Mouse (Mus musculus) macrophage (primary cell): ENCODE measurements around the gene Slc30a3. TPM values are rescaled to one million over a fixed set of nuclear protein-coding genes. Genes with fewer than 3 reads are reported as not detected.
"Not testable (repeated sequence)": the region's sequence is repeated elsewhere in the genome, so short reads cannot be mapped to it uniquely, and the experiment has no call there.

Source experiments
- H3K27ac ChIP-seq: fragments of 350-480 bp; formaldehyde crosslinking; 2 replicates; pipeline ENCODE4 v1.9.0; 2021
- H3K36me3 ChIP-seq: fragments of 350-480 bp; formaldehyde crosslinking; 2 replicates; pipeline ENCODE4 v1.9.0; 2021; ENCODE audit errors: inconsistent target
- H3K4me3 ChIP-seq: fragments of 350-480 bp; formaldehyde crosslinking; 2 replicates; pipeline ENCODE4 v1.9.0; 2021; ENCODE audit errors: inconsistent target
- H3K79me2 ChIP-seq: fragments of 350-480 bp; formaldehyde crosslinking; 2 replicates; pipeline ENCODE4 v1.9.0; 2021; ENCODE audit errors: inconsistent target
- WGBS: methylation state at CpG from one replicate; pipeline ENCODE4 v1.1.7; 2026; ENCODE audit warnings: inconsistent platforms; ENCODE audit not compliant: missing documents; 5-methylcytosine and 5-hydroxymethylcytosine counted together
- polyA plus RNA-seq: library from polyadenylated mRNA; stranded (reverse); fragments of 250-400 nt; gene quantifications from 3 replicates; pipeline ENCODE4 v1.2.4, GENCODE M21; 2018; ENCODE audit warnings: inconsistent platforms

Slc30a3 gene
- polyA plus RNA-seq, 1 experiment from 2014 or later: not detected

DNA sequence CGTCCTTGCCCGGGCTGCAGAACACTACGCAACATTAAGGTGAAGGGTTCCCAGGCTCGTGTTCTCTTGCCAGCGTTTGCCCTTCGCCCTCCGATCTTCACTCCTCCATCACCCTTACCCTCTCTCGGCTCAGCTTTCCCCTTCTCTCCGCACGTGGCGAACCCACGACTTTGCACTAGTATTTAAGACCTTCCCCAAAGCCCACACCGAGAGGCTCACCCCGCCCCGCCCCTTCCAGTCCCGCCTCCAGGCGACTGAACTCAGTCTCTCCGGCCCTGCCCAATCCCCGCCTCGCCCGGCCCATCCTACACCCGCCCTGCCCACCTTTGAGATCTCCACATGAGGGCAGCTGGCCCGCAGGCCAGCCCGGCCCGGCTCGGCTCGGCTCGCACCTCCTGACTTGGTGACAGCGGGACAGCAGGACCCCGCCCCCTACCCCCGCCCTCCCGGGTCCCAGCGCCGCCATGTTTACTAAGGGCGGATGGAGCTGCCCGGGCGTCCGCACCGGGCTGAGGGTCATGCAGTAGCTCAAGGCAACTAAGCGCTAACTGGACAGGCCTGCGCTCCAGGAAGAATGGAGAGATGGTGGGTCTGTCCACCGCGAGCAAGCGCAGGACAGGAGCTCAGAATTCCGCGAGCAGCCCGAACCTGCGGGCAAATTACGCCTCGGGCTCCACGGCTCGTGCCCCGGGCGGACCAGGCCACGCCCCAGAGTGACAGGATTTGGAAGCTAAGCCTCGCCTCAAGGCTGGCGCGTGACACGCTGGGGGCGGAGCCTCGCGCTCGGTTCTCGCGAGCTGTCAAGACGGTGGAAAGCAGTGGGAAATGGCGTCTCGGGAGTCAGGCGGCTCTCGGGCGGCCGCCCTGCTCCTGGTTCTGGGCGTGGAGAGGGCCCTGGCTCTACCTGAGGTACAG, 59.9 kb downstream of the Slc30a3 start, which contains the start of gene Atraid:
TSS of gene Atraid (plus strand) at position 465 of the 915 bp plus-strand sequence.
- Histone ChIP-seq H3K79me2 (peaks cover 5% of the 10 kb centered on the region; the same call in 1 of the 2 replicates), H3K36me3 (0 out of 2 replicates have a peak, but pooled peaks cover 7% of the 10 kb centered on the region), H3K4me3 (peak within 1 kb of the TSS; percentile 98), H3K27ac (peak within 1 kb of the TSS; percentile 91)
- under 1% methylated on average over 73 of the region's 73 CpGs for WGBS

DNA sequence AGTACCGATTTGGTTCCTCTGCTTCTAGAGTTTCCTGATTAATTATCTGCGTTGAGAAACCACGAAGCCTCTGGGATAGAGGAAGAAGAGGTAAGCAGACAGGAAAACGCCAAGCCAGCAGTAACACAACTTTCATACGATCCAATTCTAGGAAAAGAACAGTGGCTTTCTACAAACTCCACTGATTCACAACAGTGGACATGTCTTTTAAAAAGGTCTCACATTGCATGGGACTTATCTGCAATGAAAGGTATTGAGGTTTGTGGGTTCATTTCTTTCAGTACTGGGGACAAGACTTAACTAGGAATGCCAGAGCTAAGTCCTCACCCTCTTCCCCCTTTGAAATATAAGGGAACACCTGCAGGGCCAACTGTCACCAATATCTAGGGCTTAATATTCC, 61.0 kb downstream of the Slc30a3 start:
- Histone ChIP-seq H3K27ac (no peak overlapping the region), H3K36me3 (peaks cover under 1% of the 10 kb centered on the region; the same call in 1 of the 2 replicates), H3K4me3 (peak overlapping the region; percentile 62), H3K79me2 (peaks cover 5% of the 10 kb centered on the region; the same call in 1 of the 2 replicates)
- 13% methylated on average over 5 of the region's 5 CpGs for WGBS

DNA sequence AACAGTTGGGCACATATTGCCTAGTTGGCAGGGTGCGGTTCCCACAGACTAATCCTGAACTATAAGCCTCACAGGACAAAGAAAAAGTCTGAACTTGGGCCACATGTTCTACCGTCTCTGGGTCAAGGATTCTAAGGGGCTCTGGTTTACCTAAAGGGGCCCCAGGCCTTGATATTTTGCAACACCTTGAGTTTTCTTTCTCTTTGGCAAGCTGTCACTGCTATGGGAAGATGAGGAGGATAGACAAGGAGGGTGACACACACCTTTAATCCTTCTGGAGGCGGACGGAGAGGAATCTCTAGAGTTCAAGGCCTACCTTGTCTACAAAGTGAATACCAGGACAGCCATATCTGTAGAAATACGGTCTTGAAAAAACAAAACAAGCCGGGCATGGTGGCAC, 61.6 kb downstream of the Slc30a3 start:
- no peak overlapping the region for H3K27ac ChIP-seq
- no peak overlapping the region for H3K4me3 ChIP-seq
- WGBS: 95% methylated on average over 6 of the region's 6 CpGs
- H3K36me3 ChIP-seq: no peaks in the 10 kb centered on the region; the same call in 1 of the 2 replicates
- H3K79me2 ChIP-seq: peaks cover 5% of the 10 kb centered on the region; the same call in 1 of the 2 replicates

DNA sequence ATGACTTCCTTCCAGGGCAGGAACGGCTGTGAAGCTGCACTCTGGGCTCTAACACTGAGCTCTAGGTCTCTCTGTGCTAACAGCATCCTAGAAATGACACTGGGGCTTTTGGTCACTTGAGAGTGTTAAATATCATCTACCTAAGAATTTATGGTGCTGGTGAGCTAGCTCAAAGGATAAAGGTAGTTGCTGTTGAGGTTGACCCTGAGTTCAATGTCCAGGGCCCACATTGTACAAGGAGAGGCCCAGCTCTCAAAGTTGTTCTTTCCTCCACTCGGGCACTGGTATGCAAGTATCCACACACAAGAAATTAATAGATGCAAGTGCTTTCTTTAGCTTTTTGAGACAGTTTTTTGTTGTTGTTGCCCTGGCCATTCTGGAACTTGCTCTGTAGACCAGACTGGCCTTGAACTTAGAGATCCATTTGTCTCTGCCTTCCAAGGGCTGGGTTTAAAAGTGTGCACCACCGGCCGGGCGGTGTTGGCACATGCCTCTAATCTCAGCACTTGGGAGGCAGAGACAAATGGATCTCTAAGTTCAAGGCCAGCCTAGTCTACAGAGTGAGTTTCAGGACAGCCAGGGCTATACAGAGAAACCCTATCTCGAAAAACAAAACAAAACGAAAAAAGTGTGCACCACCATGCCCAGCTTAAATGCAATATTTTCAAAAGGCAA, 69.7 kb downstream of the Slc30a3 start:
- H3K27ac ChIP-seq: no peak overlapping the region
- H3K36me3 ChIP-seq: peaks cover 4% of the 10 kb centered on the region; the same call in 1 of the 2 replicates
- no peaks in the 10 kb centered on the region for H3K79me2 ChIP-seq
- WGBS: 96% methylated on average over 7 of the region's 7 CpGs
- no peak overlapping the region for H3K4me3 ChIP-seq

DNA sequence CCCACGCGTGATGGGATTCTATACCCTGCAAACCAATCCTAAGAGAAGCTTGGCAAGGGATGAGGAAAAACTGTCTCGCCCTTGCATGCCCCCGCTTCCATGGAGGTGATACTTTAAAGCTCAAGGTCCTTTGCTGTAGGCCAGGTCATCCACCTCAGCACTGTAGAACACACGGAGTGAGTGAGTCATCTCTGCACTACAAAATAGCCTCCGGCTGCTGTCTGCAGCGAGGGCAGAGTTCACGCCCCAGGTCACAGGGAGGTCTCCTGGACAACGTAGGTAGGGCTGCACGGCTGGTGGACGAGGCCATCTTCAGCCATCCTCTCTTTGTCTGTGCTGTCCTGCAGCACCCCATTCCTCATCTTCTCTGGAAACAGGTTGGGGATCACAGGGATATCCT, 71.5 kb downstream of the Slc30a3 start:
- WGBS: 98% methylated on average over 10 of the region's 11 CpGs
- not testable (repeated sequence) for H3K4me3 ChIP-seq, H3K36me3 ChIP-seq, H3K27ac ChIP-seq, H3K79me2 ChIP-seq

Other genes with a start within 250 kb of the Slc30a3 start
- gene Tmem214, start 240.2 kb downstream of the Slc30a3 start, polyA plus RNA-seq: 39.8 to 53.8 TPM (median 45.4 TPM) in 3 replicates
- 2.1 to 3.5 TPM (median 2.3 TPM) in 3 replicates for gene Agbl5, start 219.5 kb downstream of the Slc30a3 start, polyA plus RNA-seq
- gene Ost4, start 200.4 kb downstream of the Slc30a3 start, polyA plus RNA-seq: 186 to 192 TPM (median 190 TPM) in 3 replicates
- 21.8 to 51.0 TPM (median 46.5 TPM) in 3 replicates for gene Emilin1, start 194.8 kb downstream of the Slc30a3 start, polyA plus RNA-seq
- gene Khk, start 186.8 kb downstream of the Slc30a3 start, polyA plus RNA-seq: 10.2 to 18.1 TPM (median 14.4 TPM) in 3 replicates
- gene Cgref1, start 162.6 kb downstream of the Slc30a3 start, polyA plus RNA-seq: 0.17 TPM in 1 of 3 replicates, not detected in the others
- 68.1 to 87.2 TPM (median 71.0 TPM) in 3 replicates for gene Preb, start 147.9 kb downstream of the Slc30a3 start, polyA plus RNA-seq
- gene Tcf23, start 139.6 kb downstream of the Slc30a3 start, polyA plus RNA-seq: not detected in 3 replicates
- 73.4 to 150 TPM (median 103 TPM) in 3 replicates for gene Atraid, start 59.9 kb downstream of the Slc30a3 start, polyA plus RNA-seq
- gene Slc5a6, start 59.3 kb downstream of the Slc30a3 start, polyA plus RNA-seq: 3.3 to 6.2 TPM (median 5.1 TPM) in 3 replicates
- 5.8 to 16.7 TPM (median 7.3 TPM) in 3 replicates for gene Cad, start 53.5 kb downstream of the Slc30a3 start, polyA plus RNA-seq
- not detected in 3 replicates for gene Dnajc5g, start 2.0 kb downstream of the Slc30a3 start, polyA plus RNA-seq
- gene Trim54, start 8.5 kb upstream of the Slc30a3 start, polyA plus RNA-seq: not detected in 3 replicates
- not detected in 3 replicates for gene Ucn, start 30.6 kb upstream of the Slc30a3 start, polyA plus RNA-seq
- 35.2 to 59.9 TPM (median 52.3 TPM) in 3 replicates for gene Mpv17, start 46.0 kb upstream of the Slc30a3 start, polyA plus RNA-seq
- 0.42 to 0.53 TPM in 2 of 3 replicates, not detected in the other for gene Gm29609, start 71.7 kb upstream of the Slc30a3 start, polyA plus RNA-seq
- gene Gtf3c2, start 71.9 kb upstream of the Slc30a3 start, polyA plus RNA-seq: 25.3 to 29.9 TPM (median 29.5 TPM) in 3 replicates
- 30.9 to 73.2 TPM (median 66.8 TPM) in 3 replicates for gene Snx17, start 85.0 kb upstream of the Slc30a3 start, polyA plus RNA-seq
- 15.7 to 26.2 TPM (median 16.2 TPM) in 3 replicates for gene Eif2b4, start 85.2 kb upstream of the Slc30a3 start, polyA plus RNA-seq
- 20.3 to 33.4 TPM (median 25.0 TPM) in 3 replicates for gene Zfp513, start 94.1 kb upstream of the Slc30a3 start, polyA plus RNA-seq
- gene Ppm1g, start 112.5 kb upstream of the Slc30a3 start, polyA plus RNA-seq: 49.8 to 88.3 TPM (median 76.6 TPM) in 3 replicates
- 68.4 to 96.8 TPM (median 84.5 TPM) in 3 replicates for gene Nrbp1, start 132.6 kb upstream of the Slc30a3 start, polyA plus RNA-seq
- gene Gm9970, start 133.0 kb upstream of the Slc30a3 start, polyA plus RNA-seq: not detected in 3 replicates
- gene Krtcap3, start 143.5 kb upstream of the Slc30a3 start, polyA plus RNA-seq: 0.37 to 2.5 TPM (median 0.63 TPM) in 3 replicates
- 11.8 to 19.6 TPM (median 13.6 TPM) in 3 replicates for gene Ift172, start 182.9 kb upstream of the Slc30a3 start, polyA plus RNA-seq
- not detected in 3 replicates for gene Fndc4, start 187.8 kb upstream of the Slc30a3 start, polyA plus RNA-seq
- gene Gckr, start 189.2 kb upstream of the Slc30a3 start, polyA plus RNA-seq: not detected in 3 replicates